ENCODE assay signal across 22 mouse cellular contexts in the genomic region with DNA sequence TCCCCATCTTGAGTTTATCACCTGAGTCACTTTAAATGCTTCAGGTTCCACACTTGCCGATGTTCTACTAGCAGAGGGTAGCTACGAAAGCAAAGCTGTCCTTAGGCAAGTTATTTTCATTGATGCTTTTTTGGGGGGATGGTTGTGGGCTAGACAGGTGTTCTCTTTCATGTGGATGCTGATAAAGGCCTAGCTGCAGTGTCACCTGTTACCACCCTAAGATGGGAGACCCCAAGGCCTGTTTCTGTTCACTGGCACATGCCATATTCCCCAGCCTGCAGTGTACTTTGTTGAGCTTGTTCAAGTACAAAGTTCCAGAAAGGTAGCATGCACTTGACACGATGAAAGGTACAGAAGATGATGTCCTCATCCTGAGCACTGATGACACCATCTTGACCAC.
DNase-seq lines count a peak whose midpoint lies in the region; ATAC-seq lines count a peak whose summit lies in the region.
"Had no signal": no experiment of that assay in that cellular context is flagged by ENCODE, and none has a peak within 500 bp of the region (broad histone marks: within the 10 kb centered on the region; RNA-seq: fewer than 3 reads in every experiment).

No protein-coding gene starts in this region.

- H3K9ac ChIP-seq in forebrain, embryonic 15.5 days (replicated peaks), result no peak overlapping the region
- H3K9ac ChIP-seq: embryonic facial prominence, embryonic 13.5 days; embryonic facial prominence, embryonic 15.5 days; forebrain, embryonic 13.5 days had no signal

- WGBS in forebrain, embryonic 15.5 days, result 96% methylated on average over 3 of the region's 3 CpGs

- DNase-seq in thymus, postnatal 0 days (ENCODE audit: low spot score), result peak; percentile 55
- DNase-seq in thymus, postnatal 10 days (ENCODE audit: low spot score in 2 of 2), result peak; percentile 49 to 62
- peak; percentile 53 for DNase-seq in thymus, postnatal 25 days
- no peak for DNase-seq in kidney, postnatal 4 days
- no peak for DNase-seq in left cerebral cortex, postnatal 10 days (ENCODE audit: extremely low spot score in 1 of 2, low spot score in 2 of 2)
- DNase-seq: adrenal gland, adult 2 months; adrenal gland, postnatal 10 days; adrenal gland, postnatal 25 days; cerebellum, adult 11 months; cerebellum, adult 18-20 months; cerebellum, adult 8-10 months; cerebellum, adult 9-11 months; cerebellum, postnatal 14 days; cerebellum, postnatal 36 days; embryo, embryonic 11 days had no signal

- no peak overlapping the region for H3K4me2 ChIP-seq in forebrain, embryonic 15.5 days (replicated peaks)
- H3K4me2 ChIP-seq: embryonic facial prominence, embryonic 13.5 days; embryonic facial prominence, embryonic 15.5 days; forebrain, embryonic 13.5 days had no signal

- no peaks in the 10 kb centered on the region for H3K27me3 ChIP-seq in forebrain, embryonic 15.5 days
- H3K27me3 ChIP-seq: embryonic facial prominence, embryonic 13.5 days; embryonic facial prominence, embryonic 15.5 days; forebrain, embryonic 13.5 days had no signal

- H3K27ac ChIP-seq in forebrain, embryonic 15.5 days (replicated peaks), result no peak overlapping the region
- H3K27ac ChIP-seq: embryonic facial prominence, embryonic 13.5 days; embryonic facial prominence, embryonic 15.5 days; forebrain, embryonic 10.5 days; forebrain, embryonic 13.5 days had no signal

- H3K4me3 ChIP-seq in forebrain, embryonic 15.5 days, result no peak overlapping the region
- H3K4me3 ChIP-seq: embryonic facial prominence, embryonic 13.5 days; embryonic facial prominence, embryonic 15.5 days; erythroblast, embryonic 14.5 days; forebrain, embryonic 10.5 days; forebrain, embryonic 13.5 days had no signal

- intact Hi-C loops in left cerebral cortex, postnatal 10 days (cut with DNase I), result no loop called here

- no peak for ATAC-seq in forebrain, embryonic 15.5 days (replicated peaks)
- ATAC-seq: forebrain, embryonic 13.5 days; forebrain, embryonic 16.5 days had no signal

- H3K36me3 ChIP-seq in forebrain, embryonic 15.5 days, result no peaks in the 10 kb centered on the region
- H3K36me3 ChIP-seq: embryonic facial prominence, embryonic 13.5 days; embryonic facial prominence, embryonic 15.5 days; forebrain, embryonic 10.5 days had no signal

- 0 out of 2 replicates have a peak, but pooled peaks cover 2% of the 10 kb centered on the region for H3K9me3 ChIP-seq in forebrain, embryonic 15.5 days
- H3K9me3 ChIP-seq: embryonic facial prominence, embryonic 13.5 days; embryonic facial prominence, embryonic 15.5 days; forebrain, embryonic 10.5 days; forebrain, embryonic 13.5 days had no signal

- H3K4me1 ChIP-seq in forebrain, embryonic 15.5 days, result peaks cover 3% of the 10 kb centered on the region; the same call in 1 of the 2 replicates
- H3K4me1 ChIP-seq: embryonic facial prominence, embryonic 13.5 days; embryonic facial prominence, embryonic 15.5 days; forebrain, embryonic 10.5 days had no signal

Comparison
In these comparisons a context has a peak if more than half of its experiments do, and no peak if none do; other contexts are left out.
1. DNase-seq: peak in thymus, postnatal 0 days (single experiment), thymus, postnatal 10 days (2 of 2) and thymus, postnatal 25 days (single experiment); none in kidney, postnatal 4 days (0 of 2) and left cerebral cortex, postnatal 10 days (0 of 2).